Mouse (Mus musculus) midbrain, embryonic 10.5 days (tissue): ENCODE results near the gene Aldh1l1. TPM values are rescaled to one million over a fixed set of nuclear protein-coding genes. Genes with fewer than 3 reads are reported as not detected.

Experiments used
- DNase-seq: peaks from one replicate; pipeline ENCODE4 v3.0.0-alpha.2; 2017; ENCODE audit warnings: low spot score
- H3K27ac ChIP-seq: fragments of 300-500 bp; sonication (generic); replicated peaks from 2 replicates; pipeline ENCODE4 v1.5.1; 2016; ENCODE audit warnings: mild to moderate bottlenecking
- H3K27me3 ChIP-seq: fragments of 300-500 bp; sonication (generic); 2 replicates; pipeline ENCODE4 v1.6.1; 2016; ENCODE audit warnings: low read depth, mild to moderate bottlenecking; ENCODE audit not compliant: poor library complexity, severe bottlenecking
- H3K36me3 ChIP-seq: fragments of 300-500 bp; sonication (generic); 2 replicates; pipeline ENCODE4 v1.6.1; 2016; ENCODE audit warnings: mild to moderate bottlenecking, moderate library complexity
- H3K4me1 ChIP-seq: fragments of 300-500 bp; sonication (generic); 2 replicates; pipeline ENCODE4 v1.6.1; 2016
- H3K4me3 ChIP-seq: fragments of 300-500 bp; sonication (generic); 2 replicates; pipeline ENCODE4 v1.5.1; 2016; ENCODE audit warnings: mild to moderate bottlenecking, moderate library complexity
- H3K9me3 ChIP-seq: fragments of 300-500 bp; sonication (generic); replicated peaks from 2 replicates; pipeline ENCODE4 v1.6.1; 2016; ENCODE audit warnings: mild to moderate bottlenecking
- WGBS: fragments of 180-500 bp; shearing (Covaris S2); methylation state at CpG from one replicate; pipeline ENCODE4 v1.1.7; 2016; 5-methylcytosine and 5-hydroxymethylcytosine counted together
- polyA plus RNA-seq: library from polyadenylated mRNA; unstranded; fragments of >200 nt; fragmentation: Nextera tagmentation; extraction: Ambion mirVana; gene quantifications from 2 replicates; pipeline ENCODE4 v1.2.1, GENCODE M21; 2016

The Aldh1l1 gene
- 2.7 and 3.7 TPM in 2 replicates for polyA plus RNA-seq

DNA sequence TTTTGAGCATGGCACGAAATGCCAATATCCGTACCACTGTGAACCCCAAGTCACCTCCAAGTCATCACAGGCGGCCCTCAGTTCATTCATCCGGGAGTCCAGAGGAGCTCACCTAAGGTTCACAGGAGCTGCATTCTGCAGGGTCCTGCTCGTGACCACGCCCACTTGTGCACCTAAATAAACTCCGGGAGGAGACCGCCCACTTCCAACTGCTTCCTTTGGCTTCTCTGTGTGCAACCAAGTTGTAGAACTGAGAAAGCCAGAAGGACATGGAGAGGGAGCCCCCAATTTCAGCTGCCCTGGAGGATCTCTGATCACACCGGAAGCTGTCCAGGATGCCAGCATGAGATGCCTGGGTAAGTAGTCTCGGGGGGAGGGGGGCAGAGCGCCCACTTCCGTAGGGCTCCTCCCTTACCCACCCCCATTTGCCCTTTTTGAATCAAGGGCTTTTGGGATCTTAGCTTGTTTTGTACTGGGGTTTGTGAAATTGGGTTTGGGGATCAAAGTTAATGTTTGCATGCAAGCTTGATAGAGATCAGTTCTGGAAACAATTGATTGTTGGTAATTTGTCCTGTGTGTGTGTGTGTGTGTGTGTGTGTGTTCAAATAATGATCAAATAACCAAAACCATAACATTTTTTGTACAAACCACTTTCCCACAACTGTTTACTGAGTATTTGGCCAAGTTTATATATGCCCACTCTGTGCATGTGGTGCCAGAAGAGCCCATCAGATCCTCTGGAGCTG lies at the start of gene Aldh1l1:
Aldh1l1 (plus strand) TSS at position 252 of the 746 bp plus-strand sequence.
- Histone ChIP-seq H3K27ac (no peak within 1 kb of the TSS), H3K4me1 (no peaks in the 10 kb centered on the region), H3K36me3 (no peaks in the 10 kb centered on the region), H3K4me3 (no peak within 1 kb of the TSS), H3K9me3 (no peaks in the 10 kb centered on the region), H3K27me3 (no peaks in the 10 kb centered on the region)
- 82% methylated on average over 12 of the region's 12 CpGs for WGBS
- DNase-seq = no peak

DNA sequence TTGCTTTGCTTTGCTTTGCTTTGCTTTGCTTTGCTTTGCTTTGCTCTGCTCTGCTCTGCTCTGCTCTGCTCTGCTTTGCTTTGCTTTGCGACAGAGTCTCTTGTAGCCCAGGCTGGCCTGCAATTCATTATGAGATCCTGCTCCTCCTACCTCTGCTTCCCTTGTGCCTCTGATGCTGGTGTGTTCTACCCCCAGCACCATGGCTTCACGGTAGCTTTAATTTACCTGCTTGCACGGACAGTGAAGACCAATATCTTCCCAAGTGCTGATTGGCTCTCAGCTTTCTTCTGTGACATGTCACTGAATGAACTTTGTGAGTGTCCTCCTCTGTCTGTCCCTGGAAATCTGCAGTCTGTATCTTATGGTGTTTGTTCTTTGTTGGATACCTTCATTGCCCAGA lies 49.2 kb upstream of the Aldh1l1 start:
- Histone ChIP-seq H3K27ac (no peak overlapping the region), H3K27me3 (no peaks in the 10 kb centered on the region)
- 92% methylated on average over 3 of the region's 3 CpGs for WGBS

DNA sequence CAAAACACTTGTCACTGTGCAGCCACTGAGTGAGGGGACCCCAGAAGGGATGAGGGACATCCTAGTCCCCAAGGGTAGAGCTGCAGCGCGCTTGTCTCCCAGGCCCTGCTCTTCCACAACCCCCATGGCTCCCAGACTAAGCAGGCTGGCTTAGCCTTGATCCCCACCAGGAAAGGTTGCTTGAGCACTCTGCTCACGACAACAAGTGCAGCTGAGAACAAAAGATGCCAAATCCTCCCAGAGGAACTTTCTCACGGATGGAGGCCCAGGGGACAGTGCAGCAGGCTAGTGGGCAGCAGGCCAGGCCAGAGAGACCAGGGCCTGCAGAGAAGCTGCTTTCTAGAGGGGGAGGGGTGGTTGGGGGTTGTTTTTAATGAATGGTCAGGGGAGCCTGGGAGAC lies 39.3 kb upstream of the Aldh1l1 start:
- H3K9me3 ChIP-seq = no peaks in the 10 kb centered on the region
- H3K27ac ChIP-seq = peak overlapping the region; percentile 79
- DNase-seq = peak; percentile 35
- H3K27me3 ChIP-seq = no peaks in the 10 kb centered on the region
- peaks cover 11% of the 10 kb centered on the region for H3K4me1 ChIP-seq
- 34% methylated on average over 4 of the region's 4 CpGs for WGBS
- no peak overlapping the region for H3K4me3 ChIP-seq
- H3K36me3 ChIP-seq = no peaks in the 10 kb centered on the region

More for the DNA sequence above, 49.2 kb upstream of the Aldh1l1 start:
- peaks cover 3% of the 10 kb centered on the region; the same call in 1 of the 2 replicates for H3K4me1 ChIP-seq
- H3K4me3 ChIP-seq = no peak overlapping the region
- no peaks in the 10 kb centered on the region for H3K36me3 ChIP-seq
- no peak for DNase-seq
- H3K9me3 ChIP-seq = no peaks in the 10 kb centered on the region

DNA sequence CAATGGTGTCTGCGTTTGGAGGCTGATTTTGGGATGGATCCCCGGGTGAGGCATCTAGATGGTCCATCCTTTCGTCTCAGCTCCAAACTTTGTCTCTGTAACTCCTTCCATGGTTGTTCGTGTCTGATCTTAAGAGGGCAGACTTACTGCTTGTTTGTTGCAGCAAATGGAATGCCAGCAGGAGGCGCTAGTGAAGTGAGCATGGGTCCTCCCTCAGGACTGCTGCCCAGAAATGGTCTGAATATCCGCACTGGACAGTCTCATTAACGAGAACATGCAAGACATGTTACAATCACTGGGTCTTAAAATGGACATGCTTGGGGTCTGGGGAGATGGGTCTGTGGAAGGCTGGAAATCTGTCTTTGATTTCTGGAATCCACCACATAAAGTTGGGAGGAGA lies 36.0 kb upstream of the Aldh1l1 start:
- 29% methylated on average over 7 of the region's 7 CpGs for WGBS
- Histone ChIP-seq H3K9me3 (no peaks in the 10 kb centered on the region), H3K4me3 (no peak overlapping the region), H3K36me3 (no peaks in the 10 kb centered on the region), H3K4me1 (peaks cover 11% of the 10 kb centered on the region), H3K27me3 (no peaks in the 10 kb centered on the region), H3K27ac (no peak overlapping the region)
- peak; percentile 62 for DNase-seq

DNA sequence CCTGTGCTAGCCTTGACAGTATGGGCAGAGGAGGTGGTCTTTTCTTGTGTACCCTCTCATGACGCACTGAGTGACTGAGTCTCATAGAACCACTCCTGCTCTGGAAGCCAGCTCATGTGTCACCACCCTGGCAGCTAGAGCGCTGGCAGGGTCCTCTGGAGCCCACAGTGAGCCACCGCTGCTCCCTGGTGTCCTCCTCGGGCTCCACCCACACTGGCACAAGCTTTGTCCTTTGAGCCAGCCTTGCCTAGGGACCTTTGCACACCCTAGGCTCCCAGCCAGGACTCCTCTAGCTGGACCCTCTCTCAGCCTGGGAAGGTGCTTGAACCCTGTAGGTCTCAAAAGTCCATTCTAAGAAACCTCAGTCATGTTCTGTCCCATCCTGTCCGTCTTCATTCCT lies 35.5 kb upstream of the Aldh1l1 start:
- no peaks in the 10 kb centered on the region for H3K36me3 ChIP-seq
- WGBS = 76% methylated on average over 5 of the region's 5 CpGs
- no peaks in the 10 kb centered on the region for H3K27me3 ChIP-seq
- no peak for DNase-seq
- H3K9me3 ChIP-seq = no peaks in the 10 kb centered on the region
- peaks cover 11% of the 10 kb centered on the region for H3K4me1 ChIP-seq
- H3K27ac ChIP-seq = no peak overlapping the region
- no peak overlapping the region for H3K4me3 ChIP-seq

DNA sequence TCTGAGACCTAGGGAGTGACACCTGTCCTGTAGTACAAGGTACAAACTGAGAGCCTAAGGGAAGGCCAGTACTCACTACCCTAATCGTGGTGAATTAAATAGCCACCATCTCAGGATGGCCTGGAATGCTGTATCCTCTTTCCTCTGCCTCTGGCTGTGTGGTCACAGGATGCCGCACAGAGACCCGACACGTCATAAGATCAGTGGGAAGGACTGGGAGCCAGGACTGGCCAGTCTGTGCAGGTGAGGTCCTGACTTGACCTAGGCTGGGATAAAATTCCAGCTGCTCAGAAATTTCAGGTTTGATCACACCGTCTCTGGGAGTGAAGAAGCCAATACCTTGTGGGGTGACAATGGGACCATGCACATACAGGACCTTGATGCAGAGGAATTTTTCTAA lies 34.7 kb upstream of the Aldh1l1 start:
- Histone ChIP-seq H3K27ac (no peak overlapping the region), H3K27me3 (no peaks in the 10 kb centered on the region)

DNA sequence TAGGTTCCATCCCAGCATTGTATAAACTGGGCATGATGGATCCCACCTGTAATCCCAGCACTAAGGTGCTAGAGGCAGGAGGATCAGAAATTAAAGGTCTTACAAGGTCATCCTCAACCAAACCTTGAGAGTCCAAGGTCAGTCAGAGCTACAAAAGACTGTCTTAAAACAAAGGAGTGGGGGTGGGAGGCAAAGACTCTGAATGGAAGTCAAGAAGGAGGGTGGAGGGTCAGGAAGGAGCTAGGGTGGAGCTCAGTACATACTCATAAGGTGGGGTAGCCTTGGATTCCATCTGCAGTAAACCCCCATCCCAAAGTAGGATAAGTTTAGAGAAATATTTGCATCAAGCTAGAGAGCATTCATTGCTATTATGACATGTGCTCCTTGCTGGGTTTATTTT lies 33.6 kb upstream of the Aldh1l1 start:
- Histone ChIP-seq H3K27ac (no peak overlapping the region), H3K36me3 (no peaks in the 10 kb centered on the region), H3K4me1 (no peaks in the 10 kb centered on the region), H3K27me3 (no peaks in the 10 kb centered on the region), H3K4me3 (no peak overlapping the region), H3K9me3 (no peaks in the 10 kb centered on the region)
- DNase-seq = no peak

More for the DNA sequence above, 34.7 kb upstream of the Aldh1l1 start:
- DNase-seq = no peak
- Histone ChIP-seq H3K9me3 (no peaks in the 10 kb centered on the region), H3K4me1 (peaks cover 10% of the 10 kb centered on the region), H3K36me3 (no peaks in the 10 kb centered on the region), H3K4me3 (no peak overlapping the region)
- 88% methylated on average over 5 of the region's 5 CpGs for WGBS

DNA sequence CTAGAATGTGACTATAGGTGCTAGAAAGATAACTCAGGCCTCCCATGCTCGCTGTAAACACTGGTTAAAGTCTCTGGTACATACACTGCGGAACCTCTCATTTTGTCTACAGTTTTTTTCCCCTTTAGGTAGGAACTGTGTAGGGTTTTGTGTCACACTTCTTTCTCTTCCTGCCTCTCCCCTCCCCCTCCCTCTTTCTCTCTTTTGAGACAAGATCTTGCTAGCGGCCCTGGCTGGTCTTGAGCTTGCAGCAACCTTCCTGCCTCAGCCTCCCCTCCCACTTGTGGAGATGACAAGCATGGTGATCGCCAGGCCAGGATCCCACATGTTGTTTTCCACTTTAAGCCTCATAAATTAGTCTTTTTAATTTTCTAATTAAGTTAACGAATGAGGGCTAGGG lies 32.5 kb upstream of the Aldh1l1 start:
- H3K27ac ChIP-seq = no peak overlapping the region
- no peak for DNase-seq
- H3K36me3 ChIP-seq = no peaks in the 10 kb centered on the region
- 81% methylated on average over 5 of the region's 5 CpGs for WGBS
- H3K9me3 ChIP-seq = no peaks in the 10 kb centered on the region
- H3K4me3 ChIP-seq = no peak overlapping the region
- no peaks in the 10 kb centered on the region for H3K4me1 ChIP-seq
- no peaks in the 10 kb centered on the region for H3K27me3 ChIP-seq

DNA sequence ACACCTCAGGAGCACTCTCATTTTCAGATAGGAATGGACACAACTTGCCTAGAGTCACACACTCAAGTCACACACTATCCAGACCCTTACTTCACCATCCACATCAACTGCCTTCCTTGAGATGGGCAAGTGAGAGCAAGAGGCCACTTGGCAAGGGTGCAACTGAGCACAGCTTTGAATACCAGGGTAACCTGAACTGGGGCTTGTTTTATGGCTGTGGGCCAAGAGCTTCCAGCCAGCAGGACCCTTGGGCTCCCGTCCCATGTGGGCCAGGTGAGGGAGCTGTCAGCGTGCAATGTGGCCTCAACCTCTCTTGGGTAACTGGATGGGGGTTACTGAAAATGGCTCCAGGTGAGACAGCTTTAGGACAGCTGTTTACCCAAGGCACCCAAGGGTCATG lies 28.8 kb upstream of the Aldh1l1 start:
- H3K27ac ChIP-seq = no peak overlapping the region
- no peak overlapping the region for H3K4me3 ChIP-seq
- 89% methylated on average over 2 of the region's 2 CpGs for WGBS
- DNase-seq = no peak
- H3K9me3 ChIP-seq = no peaks in the 10 kb centered on the region
- peaks cover 8% of the 10 kb centered on the region for H3K4me1 ChIP-seq
- peaks cover 32% of the 10 kb centered on the region for H3K27me3 ChIP-seq
- H3K36me3 ChIP-seq = no peaks in the 10 kb centered on the region

DNA sequence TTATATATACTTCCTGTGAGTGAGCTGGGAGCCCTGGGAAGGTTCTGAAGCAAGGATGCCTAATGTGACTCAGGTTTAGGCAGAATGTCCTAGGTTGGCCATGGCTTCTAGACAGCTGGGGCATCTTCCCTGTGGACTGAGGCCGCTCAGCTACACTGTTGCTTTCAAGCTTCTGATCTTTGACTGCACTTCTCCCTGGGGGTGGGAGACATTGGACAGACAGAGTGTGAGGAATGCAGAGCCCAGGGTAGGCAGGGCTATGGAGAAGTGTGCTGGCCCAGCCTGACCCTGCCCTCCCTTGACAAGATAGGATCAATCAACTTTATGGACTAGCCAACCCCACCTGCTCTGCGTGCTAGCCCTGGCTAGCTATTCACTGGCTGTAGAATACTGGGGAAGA lies 25.0 kb upstream of the Aldh1l1 start:
- DNase-seq = no peak
- H3K27ac ChIP-seq = no peak overlapping the region

DNA sequence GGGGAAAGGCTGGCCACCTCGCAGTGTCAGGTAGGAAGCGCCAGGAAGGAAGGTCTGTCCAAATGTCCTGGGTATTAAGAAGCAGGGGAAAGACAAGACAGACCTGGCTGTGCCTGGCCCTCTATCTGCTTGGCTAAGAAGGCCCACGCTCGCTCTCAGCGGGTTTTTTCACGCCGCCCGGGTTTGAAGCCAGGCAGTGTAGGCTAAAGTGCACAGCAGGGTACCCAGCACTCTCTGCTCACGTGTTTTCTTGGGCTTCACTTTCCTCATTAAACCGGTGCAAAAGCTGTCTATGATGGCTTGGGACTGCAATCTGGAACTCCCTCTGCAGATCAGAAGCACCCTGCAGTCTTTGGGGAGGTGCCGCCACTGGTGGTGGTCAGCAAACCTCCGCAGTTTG lies 24.5 kb upstream of the Aldh1l1 start:
- 8% methylated on average over 12 of the region's 12 CpGs for WGBS
- Histone ChIP-seq H3K4me3 (peak overlapping the region; percentile 75), H3K27me3 (peaks cover 63% of the 10 kb centered on the region)

More for the DNA sequence above, 25.0 kb upstream of the Aldh1l1 start:
- Histone ChIP-seq H3K36me3 (no peaks in the 10 kb centered on the region), H3K9me3 (no peaks in the 10 kb centered on the region), H3K27me3 (peaks cover 63% of the 10 kb centered on the region), H3K4me1 (peaks cover 25% of the 10 kb centered on the region), H3K4me3 (no peak overlapping the region)
- WGBS = 66% methylated on average over 2 of the region's 2 CpGs

DNA sequence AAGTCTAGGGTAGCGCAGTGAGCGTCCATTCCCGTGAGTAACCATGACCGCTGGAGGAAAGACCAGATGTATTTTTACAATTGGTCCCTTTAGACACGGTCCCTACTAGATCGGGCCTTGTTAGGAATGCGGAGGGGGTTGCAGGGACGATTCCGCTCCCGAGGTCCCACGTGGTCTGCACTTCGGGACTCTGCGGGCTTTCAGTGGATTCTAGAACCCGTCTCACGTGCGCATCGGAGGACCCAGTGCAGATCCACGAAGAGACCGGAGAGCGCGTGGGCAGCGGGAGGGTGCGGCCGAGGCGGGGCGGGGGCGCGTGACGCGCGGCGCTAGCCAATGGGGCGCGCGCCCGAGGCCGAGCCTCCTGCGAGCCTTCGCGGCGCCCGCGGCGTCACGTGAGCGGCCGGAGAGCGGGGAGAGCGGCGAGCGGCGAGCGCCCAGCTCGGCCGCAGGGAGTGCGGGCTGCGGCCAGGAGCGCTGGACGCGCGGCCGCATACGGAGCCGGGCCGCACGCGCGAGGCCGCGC lies 24.0 kb upstream of the Aldh1l1 start, which contains the start of gene Klf15:
Klf15 (plus strand) TSS at position 396 of the 526 bp plus-strand sequence.
- no peaks in the 10 kb centered on the region for H3K9me3 ChIP-seq
- under 1% methylated on average over 70 of the region's 70 CpGs for WGBS
- H3K4me3 ChIP-seq = peak within 1 kb of the TSS; percentile 75
- DNase-seq = peak; percentile 77
- peaks cover 63% of the 10 kb centered on the region for H3K27me3 ChIP-seq
- H3K27ac ChIP-seq = peak within 1 kb of the TSS; percentile 82
- 0 out of 2 replicates have a peak, but pooled peaks cover 8% of the 10 kb centered on the region for H3K36me3 ChIP-seq
- peaks cover 25% of the 10 kb centered on the region for H3K4me1 ChIP-seq

More for the DNA sequence above, 24.5 kb upstream of the Aldh1l1 start:
- DNase-seq = no peak
- H3K9me3 ChIP-seq = no peaks in the 10 kb centered on the region
- H3K36me3 ChIP-seq = 0 out of 2 replicates have a peak, but pooled peaks cover 4% of the 10 kb centered on the region
- H3K4me1 ChIP-seq = peaks cover 25% of the 10 kb centered on the region
- H3K27ac ChIP-seq = peak overlapping the region; percentile 82; the same call in 1 of the 2 replicates

DNA sequence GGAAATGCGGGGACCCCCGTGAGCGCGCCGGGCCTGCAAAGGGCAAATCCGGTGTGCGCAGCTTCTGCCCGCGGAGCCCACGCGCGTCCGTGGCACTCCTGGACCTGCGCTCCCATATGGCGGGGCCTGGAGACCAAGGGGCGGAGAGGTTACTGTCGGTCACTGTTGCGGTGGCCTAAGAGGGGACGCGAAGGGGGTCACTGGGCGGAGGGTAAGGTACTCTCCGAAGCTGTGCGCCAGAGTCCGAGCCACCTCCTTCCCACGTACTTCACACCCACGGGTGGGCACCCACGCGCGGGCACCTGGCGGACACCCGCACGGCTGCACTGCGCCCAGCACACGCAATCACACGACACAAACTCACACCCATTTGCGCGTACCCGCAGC lies 23.4 kb upstream of the Aldh1l1 start:
- WGBS = under 1% methylated on average over 38 of the region's 38 CpGs
- Histone ChIP-seq H3K4me3 (peak overlapping the region; percentile 75), H3K27ac (peak overlapping the region; percentile 82), H3K36me3 (0 out of 2 replicates have a peak, but pooled peaks cover 9% of the 10 kb centered on the region), H3K4me1 (peaks cover 25% of the 10 kb centered on the region), H3K27me3 (peaks cover 63% of the 10 kb centered on the region), H3K9me3 (no peaks in the 10 kb centered on the region)
- peak; percentile 32 for DNase-seq
